Mouse (Mus musculus) large intestine, adult 2 months (tissue): Measurements from ENCODE around the gene Jmjd8. TPM values are rescaled to one million over a fixed set of nuclear protein-coding genes. Genes with fewer than 3 reads are reported as not detected.
"Not testable (repeated sequence)": the region's sequence is repeated elsewhere in the genome, so short reads cannot be mapped to it uniquely, and the experiment has no call there.

Experiments
- DNase-seq: peaks from one replicate; pipeline ENCODE4 v3.0.0-alpha.2; 2012; ENCODE audit warnings: low read depth, low spot score
- WGBS: fragments of 180-500 bp; shearing (Covaris S2); methylation state at CpG from one replicate; pipeline ENCODE4 v1.1.7; 2018; 5-methylcytosine and 5-hydroxymethylcytosine counted together
- polyA plus RNA-seq: library from polyadenylated mRNA; depleted of rRNA; stranded (reverse); fragments of >200 nt; gene quantifications from 2 replicates; pipeline ENCODE4 v1.2.3, GENCODE M21; 2012

Jmjd8 gene
- polyA plus RNA-seq, 1 experiment: 48.8 TPM

DNA sequence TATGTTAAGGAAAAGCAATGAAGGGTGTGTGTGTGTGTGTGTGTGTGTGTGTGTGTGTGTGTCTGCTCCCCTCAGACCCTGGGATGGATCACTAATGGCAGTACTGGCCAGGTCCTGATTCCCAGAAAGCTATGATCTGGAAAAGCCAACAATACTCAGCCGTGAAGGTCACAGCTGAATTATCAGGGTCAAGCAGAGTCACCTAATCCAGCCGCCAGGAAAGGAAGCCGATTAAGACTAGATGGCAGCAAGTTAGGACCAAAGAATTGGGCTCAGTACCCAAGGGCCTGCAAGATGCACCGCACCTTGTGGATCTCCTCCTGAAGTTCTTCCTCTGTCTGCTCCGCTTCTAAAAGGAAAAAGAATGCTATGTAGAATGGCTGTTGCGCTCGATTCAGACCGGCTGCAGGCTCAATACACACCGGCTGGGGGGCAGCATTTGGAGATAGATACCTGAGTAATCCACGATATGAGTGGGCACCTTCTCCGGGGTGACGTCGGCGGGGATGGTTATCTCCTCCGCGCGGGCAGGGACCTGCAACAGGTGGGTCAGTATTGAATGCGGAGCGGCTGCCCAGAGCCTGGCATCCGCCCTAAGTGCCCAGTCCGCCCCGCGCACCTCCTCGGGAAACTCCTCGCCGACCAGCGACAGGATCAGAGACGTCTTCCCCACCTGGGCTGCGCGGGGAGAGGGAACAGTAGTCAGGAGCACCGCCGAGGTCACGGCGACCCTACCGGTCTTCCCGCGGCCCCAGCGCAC lies 15.1 kb downstream of the Jmjd8 start:
- no peak for DNase-seq
- under 1% methylated on average over 37 of the region's 38 CpGs for WGBS

DNA sequence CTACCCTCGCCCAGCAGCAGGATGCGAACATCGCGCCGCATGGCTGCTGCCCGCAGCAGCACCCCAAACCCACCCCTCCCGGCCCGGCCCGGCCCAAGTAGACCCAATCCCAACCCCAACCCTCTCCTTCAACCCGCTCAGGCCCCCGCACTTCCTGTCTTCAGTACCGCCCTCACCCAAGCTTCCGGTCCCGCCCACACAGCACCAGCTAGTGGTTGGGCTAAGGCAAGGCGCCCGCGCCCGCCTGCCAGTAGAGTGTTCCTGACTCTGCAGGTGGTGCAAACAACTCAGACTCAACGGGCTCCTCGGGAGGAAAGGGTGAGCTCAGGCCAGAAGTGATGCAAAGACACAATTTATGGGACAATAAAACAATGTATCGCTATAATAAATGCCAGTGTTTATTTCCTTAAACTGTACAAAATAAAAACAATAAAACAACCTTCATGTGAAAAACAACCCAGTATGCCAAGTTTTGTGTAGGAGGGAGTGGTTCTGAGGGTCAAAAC lies 15.8 kb downstream of the Jmjd8 start, which contains the start of gene Rhot2:
Rhot2 (minus strand) TSS at position 456 of the 506 bp plus-strand sequence.
- peak; percentile 91 for DNase-seq
- WGBS: 2% methylated on average over 21 of the region's 21 CpGs

DNA sequence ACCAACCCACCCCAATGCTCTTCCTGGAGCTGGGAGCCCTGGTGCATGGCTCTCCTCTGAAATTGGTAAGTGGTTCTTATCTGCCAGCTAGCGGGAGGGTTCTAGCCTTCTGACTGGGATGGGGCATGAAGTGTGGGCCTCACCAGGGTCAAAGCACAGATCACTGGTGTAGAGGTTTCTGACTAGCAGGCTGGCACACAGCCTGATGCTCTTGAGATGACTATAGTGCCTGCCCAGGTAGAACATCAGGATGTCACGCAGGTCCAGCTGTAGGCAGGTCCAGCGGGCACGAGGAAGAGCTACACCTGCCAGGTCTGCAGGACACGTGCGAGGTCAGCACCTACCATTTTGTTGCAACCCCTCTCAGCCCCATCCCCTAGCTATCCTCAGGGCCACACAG lies 31.6 kb downstream of the Jmjd8 start:
- 82% methylated on average over 6 of the region's 6 CpGs for WGBS
- DNase-seq: no peak

DNA sequence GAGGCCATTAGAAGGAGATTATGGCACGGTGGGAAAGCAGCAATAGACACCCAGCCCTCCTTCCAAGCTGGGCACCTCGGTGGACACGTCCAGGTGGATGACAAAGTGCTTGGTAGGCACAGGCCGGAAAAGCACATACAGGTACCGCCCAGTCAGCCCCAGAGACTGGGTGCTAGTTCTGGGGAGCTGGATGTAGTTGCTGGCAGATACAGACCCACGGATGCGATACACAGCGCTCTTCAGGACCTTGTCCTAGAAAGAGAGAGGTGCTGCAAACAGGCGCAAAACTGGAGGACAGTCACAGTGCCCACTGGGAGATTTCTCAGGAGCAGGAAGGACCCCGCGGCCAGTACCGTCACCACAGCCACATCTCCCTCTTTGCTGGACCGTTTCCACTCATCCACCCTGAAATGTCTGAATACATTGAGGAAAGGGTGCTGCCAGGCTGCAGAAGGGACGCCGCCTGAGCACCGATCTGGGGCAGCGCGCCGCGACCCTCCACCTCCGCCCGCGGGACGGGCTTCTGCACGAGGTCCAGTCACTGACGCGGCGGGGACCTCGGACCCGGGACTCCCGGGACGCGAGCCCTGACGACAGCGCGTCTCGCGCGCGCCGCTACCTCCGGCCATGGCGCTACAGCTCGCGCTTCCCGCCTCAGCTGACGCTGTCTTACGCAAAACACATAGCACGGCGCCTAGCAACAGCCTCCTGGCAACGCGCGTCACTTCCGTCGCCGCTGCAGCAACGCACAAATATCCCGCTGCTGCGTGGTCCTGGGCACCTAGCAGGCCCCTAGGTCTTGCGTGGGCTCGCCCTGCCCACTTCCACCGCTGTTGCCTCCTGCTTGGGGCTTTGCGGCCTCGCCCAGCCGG lies 32.4 kb downstream of the Jmjd8 start, which contains the start of gene Wdr90:
Wdr90 (minus strand) TSS at position 670 of the 872 bp plus-strand sequence.
- 2% methylated on average over 65 of the region's 65 CpGs for WGBS

DNA sequence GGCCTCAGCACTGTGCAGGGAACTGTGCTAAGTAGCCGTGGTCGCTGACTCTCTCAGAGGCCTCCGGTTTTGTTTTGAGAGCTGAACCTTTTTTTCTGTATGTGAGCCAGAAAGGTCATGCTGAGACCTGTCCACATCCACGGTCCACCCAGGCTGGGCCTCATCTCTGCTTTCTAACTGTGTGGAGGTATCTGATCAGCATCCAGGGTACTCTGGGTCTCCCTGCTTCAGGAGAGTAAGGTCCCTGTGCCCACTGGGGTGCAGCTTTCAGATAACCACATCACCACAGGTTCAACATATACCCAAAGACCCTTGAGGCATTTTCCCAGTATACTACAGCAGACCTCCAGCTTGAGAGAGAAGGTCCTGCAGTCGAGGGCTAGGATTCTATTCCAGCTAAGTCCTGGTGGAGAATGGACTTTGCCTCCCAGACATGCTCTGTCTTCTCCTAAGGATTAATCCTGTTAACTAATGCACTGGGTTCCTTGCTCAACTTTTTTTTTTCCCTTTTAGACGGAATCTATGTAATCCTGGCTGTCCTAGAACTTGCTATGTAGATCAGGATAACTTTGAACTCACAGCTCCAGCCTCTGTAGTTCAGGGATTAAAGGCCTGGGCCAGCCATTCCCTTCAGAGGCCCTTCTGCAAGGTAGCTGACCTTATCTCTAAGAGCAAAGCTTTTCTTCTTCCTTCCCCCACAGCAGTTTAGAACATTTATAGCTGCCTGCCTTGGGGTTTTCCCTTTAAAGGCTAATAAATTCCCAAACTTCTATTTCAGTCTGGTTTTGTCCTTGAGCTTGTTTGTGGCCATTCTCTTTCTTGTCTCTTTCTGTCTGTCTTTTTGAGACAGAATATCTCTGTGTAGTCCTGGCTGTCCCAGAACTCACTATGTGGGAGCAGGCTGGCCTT lies 33.3 kb downstream of the Jmjd8 start:
- no peak for DNase-seq
- 7% methylated on average over 6 of the region's 6 CpGs for WGBS

More for the DNA sequence above, 32.4 kb downstream of the Jmjd8 start, which contains the start of gene Wdr90:
- DNase-seq: no peak

DNA sequence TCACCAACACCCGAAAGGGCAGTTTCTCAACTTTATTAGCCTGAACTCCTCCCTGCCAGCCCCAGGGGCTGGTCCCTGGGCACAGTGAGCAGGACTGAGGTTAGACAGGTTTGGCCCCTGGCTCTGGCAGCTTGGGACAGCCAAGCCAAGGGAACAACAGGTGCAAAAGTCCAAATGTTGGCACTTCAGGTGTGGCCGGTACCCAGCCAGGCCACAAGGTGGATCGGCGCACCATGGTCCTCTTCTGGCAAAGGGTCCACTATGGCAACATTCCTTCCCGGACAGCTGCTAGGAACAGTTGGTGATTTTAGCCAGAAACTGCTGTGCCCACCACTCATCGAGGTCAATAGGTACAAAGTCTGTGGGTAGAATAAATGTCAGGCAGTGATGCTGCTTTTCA lies 35.0 kb downstream of the Jmjd8 start:
- 39% methylated on average over 6 of the region's 6 CpGs for WGBS
- DNase-seq: no peak

DNA sequence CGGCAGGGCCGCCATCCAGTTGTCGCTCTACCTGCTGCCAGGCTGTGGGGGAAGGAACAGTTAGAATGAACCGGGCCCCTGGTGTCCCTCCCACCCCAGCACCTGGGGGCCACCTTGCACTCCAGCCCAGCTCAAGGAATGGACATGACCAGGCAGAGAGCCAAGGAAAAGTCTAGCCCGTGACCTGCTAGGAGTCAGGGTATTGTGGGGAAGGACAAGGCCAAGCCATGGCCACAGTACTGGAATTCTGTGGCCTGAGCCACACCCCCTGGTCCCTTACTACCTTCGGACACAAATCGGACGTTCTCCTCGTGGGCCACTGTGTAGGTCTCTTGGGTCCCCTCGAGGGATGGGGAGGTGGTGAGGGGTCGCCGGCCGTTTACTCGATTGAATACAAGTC lies 35.6 kb downstream of the Jmjd8 start:
- WGBS: 80% methylated on average over 14 of the region's 14 CpGs
- DNase-seq: no peak

DNA sequence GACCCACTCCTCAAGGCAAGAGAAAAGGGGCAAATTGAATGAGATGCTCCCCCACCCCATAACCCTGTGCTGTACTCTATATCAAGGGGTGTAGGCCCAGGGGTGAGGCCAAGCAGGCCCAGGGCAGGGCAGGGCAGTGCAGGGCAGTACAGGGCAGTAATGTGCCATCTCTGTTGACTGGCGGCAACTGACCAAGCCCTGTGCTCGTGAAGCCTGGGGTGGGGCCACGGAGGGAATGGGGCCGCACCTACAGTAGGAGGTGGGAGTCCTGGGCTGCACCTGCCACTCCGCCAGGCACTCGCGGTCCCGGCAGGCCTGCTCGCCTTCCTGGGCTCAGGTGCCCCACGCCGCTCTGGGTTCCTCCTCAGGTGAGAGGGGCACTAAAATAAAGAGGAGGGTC lies 36.6 kb downstream of the Jmjd8 start:
- WGBS: 22% methylated on average over 11 of the region's 11 CpGs
- no peak for DNase-seq

DNA sequence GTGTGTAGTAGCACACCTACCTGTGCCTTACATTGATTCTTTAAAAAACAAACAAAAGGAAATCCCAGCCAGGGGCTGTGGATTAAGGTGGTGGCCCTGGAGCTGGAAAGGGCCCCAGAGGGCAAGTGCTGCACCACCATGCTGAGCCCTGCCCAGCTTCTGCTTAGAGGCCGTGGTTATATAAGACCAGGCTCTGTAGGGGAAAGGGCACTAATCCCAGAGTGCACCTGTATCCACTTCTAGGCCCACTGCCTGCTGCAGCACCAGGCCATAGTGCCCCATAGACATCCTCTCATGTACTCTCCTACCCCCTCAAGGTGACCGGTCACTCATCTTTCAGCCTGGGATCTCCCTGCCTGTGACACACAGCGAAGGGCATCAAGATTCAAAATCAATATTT lies 37.5 kb downstream of the Jmjd8 start:
- WGBS: 63% methylated on average over 3 of the region's 3 CpGs
- no peak for DNase-seq

DNA sequence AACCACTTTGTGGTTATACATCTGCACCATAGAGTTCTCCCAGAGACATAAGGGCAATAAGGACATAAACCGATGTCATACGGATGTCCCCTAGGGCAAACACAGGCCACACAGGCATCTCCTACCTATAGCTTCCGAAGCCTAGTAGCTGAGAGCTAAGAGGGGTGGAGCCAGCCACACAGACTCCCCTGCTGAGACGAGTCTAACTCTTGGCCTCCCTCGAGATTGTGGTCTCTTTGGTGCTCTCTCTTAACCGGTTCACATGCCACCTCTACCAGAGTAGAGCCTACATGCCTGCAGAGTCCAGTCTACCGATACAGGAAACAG lies 38.8 kb downstream of the Jmjd8 start:
- 6% methylated on average over 7 of the region's 7 CpGs for WGBS
- no peak for DNase-seq

DNA sequence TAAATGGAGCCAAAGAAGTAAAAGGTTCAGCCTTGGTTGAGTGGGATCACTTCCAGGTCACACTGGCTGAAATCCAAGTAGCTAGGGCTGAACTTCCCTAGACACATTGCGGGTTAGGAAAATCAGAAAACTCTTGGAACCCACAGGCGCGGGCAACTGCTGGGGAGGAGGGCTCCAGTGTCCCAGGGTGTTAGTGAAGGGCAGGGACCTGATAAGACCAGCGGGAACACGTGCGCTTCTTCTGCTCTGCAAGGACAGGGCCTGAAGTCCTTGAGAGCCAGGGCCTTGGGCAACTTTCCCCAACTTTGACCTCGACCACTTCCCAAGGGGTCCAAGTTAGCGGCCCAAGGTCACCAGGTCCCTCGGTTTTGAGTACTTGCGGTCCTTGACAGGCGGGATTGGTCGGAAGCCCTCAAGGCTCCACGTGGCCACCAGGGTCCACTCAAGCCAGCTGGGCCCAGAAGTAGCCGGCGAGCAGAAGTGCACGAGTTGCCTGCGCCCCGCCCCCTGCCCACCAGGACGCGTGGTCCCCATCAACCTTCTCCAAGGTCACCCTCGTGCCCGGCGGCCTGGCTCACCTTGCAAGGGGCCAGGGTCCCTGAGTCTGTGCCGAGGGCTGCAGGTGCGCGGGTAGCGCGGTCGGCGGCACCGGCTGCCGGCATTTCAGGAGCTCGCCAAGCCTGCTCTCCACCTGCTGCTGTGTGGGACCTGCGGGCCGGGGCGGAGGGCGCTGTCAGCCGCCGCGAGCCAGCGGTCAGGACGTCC lies 39.4 kb downstream of the Jmjd8 start:
- DNase-seq: no peak

DNA sequence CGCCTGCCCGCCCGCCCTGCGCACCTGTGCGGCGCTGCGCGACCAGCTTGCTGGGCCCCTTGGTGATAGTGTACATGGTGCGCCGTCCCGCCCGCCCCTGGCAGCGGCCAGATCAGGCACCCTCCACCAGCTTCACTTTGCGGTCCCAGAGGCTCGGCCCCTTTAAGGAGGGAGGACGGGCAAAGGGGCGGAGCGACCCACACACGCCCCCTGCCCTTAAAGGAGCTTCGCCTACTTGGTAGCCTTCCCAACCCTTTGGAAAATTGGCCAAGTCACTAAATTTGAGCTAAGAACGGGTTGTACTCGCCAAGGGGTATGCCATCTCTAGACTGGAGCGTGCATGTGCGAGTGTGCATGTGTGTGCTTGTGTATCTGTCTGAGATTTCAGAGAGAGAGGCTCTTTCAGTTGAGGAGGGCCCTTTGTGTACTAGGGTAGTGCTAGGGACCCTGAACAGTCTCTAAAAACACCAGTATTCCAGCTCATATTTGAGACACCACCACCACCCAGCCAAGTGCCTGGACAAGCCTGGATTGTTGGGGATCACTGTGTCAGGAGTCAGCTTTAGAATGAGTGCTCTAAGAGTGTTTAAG lies 40.0 kb downstream of the Jmjd8 start, which contains the start of gene Mcrip2:
Mcrip2 (minus strand) TSS at position 164 of the 591 bp plus-strand sequence.
- DNase-seq: no peak
- WGBS: under 1% methylated on average over 23 of the region's 24 CpGs

More for the DNA sequence above, 39.4 kb downstream of the Jmjd8 start:
- WGBS: 1% methylated on average over 42 of the region's 42 CpGs

DNA sequence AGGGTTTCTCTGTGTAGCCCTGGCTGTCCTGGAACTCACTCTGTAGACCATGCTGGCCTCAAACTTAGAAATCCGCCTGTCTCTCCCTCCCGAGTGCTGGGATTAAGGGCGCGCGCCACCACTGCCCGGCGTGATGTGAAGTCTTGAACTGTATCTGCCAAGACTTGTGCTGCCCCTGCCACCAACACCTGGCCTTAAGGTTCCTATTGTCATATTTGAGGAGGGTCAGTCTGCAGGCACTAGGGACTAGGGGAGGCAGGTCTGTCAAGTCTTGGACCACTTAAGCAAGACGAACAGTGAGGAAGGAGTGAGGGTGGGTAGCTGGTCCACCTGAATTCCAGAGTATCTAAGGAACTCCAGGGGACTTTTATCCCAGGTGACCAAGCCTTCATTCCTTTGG lies 40.8 kb downstream of the Jmjd8 start:
- WGBS: 88% methylated on average over 8 of the region's 8 CpGs
- no peak for DNase-seq

DNA sequence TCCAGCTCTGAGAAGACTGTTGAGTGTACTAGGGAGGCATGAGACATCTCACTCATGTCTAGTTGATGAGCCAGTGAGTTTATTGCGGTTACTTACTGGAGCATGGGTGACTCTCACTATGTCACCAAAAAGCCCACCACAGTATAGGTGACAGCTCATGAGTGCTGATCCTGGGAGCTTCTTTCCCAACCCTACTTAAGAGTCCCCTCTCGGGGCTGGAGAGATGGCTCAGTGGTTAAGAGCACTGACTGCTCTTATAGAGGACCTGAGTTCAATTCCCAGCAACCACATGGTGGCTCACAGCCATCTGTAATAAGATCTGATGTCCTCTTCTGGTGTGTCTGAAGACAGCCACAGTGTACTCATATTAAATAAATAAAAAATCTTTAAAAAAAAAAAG lies 41.3 kb downstream of the Jmjd8 start:
- WGBS: 87% methylated on average over 2 of the region's 2 CpGs

DNA sequence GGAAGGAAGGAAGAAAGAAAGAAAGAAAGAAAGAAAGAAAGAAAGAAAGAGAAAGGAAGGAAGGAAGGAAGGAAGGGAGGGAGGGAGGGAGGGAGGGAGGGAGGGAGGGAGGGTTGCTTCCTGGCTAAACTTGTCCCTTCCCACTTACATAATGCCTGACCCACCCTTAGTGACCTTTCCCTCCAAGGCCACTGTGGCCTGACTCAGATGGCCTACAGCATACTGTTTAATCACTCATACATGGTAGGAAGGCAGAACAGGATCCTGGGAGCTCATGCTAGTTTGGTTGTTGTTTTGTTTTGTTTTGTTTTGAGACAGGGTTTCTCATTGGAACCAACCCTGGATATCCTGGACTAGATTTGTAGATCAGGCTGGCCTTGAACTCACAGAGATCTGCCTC lies 42.9 kb downstream of the Jmjd8 start:
- not testable (repeated sequence) for DNase-seq

More for the DNA sequence above, 41.3 kb downstream of the Jmjd8 start:
- no peak for DNase-seq

DNA sequence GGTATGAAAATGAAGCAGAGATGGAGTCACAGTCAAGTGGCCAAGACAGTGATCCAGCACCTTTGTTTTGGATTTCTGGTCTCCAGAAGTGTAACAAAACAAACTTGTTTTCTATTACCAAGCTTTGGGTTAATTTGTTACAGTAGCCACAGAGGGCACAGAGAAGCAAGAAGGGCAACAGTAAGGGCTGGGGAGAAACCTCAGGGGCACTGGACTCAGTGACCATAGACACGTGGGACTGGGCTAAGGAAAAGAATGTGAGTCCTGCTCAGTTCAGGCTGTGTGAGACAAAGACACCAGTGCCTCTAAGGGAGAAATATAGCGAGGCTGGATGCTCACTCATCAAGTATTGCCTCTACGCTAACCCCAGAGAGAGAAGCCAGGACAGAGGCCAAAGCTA lies 44.0 kb downstream of the Jmjd8 start:
- no peak for DNase-seq
- WGBS: 96% methylated on average over 3 of the region's 3 CpGs

DNA sequence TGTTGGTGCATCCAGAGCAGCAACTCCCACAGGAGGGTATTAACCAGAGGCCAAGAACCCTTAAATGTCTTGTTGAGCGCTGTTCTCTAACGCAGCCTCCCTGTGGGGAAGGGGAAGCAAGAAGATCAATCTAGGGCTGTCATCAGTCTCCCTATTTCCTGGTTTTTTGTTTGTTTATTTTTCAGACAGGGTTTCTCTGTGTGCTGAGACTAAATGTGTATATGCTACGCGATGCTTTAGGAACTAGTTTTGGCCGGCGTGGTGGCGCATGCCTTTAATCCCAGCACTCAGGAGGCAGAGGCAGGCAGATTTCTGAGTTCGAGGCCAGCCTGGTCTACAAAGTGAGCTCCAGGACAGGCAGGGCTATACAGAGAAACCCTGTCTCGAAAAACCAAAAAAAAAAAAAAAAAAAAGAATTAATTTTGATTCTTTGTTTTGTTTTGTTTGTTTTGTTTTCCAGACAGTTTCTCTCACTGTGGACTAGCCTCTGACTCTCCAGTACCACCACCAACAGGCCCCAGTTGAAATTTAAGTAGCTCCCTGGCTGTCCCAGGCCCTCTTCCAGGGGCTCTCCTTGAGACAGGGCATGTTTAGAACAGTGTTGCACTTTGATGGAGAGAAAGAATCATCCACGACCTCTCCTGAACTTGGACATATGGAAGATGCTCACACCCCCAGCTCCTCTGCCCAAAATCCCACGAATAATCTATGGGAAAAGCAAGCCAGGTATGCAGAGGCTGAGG lies 44.9 kb downstream of the Jmjd8 start:
- DNase-seq: no peak
- 83% methylated on average over 11 of the region's 11 CpGs for WGBS
